Mouse (Mus musculus): Measurements from ENCODE around the gene Chtop.
A peak's percentile ranks its signal among the peaks of the same experiment; 100 is the strongest.

The Chtop gene

DNA sequence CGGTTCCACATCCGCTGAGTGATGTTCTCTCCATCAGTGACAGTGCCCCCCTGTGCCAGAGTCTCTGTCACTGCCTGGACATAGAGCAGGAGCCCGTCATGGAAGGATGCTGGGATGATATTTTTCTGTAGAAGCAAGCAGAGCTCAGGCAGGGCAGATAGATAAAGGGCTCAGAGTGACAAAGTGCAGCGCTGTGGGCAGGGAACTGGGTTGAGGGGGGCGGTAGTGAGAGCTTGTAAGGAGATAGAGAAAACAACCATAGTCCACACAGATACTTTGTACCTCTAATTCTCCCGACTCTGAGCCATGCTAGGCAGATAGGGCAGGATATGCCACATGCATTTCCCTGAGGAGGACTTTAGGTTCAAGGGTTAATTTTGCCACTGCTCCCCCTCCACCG lies 46.7 kb downstream of the Chtop start:
- DNase-seq = no peak

DNA sequence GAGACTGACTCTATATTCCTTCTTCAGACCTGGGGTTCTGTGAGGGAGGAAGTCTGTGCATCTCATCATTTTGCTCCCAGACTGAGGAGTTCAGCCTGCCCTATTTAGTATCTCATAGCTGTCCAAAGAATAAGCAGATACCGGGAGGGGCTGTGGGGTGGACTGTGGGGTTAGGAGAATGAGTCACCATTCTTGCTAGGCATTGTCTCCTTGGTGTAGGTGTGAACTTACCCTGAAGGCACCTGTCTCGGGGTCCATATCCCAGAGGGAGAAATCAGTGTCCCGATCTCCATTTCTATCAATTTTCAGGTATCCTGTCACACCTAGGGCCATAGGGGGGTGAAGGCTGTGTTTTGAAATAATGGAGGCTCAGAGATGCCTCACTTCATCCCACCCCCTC lies 47.4 kb downstream of the Chtop start:
- no peak for DNase-seq

DNA sequence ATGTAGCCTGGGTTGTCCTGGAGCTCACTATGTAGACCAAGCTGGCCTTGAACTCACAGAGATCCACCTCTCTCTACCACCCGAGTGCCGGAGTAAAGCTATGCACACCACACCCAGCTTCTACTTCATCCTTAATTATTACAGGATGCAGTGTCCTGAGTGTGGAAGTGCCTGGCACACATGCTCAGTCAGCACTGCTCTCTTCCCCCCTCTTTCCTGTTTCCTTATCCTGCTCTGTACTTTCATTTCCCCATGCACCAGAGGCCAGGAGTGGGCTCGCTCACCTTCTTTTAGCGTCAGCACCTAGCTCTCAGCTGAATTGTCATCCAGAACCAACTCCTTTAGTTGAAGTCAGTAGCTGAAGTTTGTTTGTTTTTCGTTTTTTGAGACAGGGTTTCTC lies 49.0 kb downstream of the Chtop start:
- no peak for DNase-seq

DNA sequence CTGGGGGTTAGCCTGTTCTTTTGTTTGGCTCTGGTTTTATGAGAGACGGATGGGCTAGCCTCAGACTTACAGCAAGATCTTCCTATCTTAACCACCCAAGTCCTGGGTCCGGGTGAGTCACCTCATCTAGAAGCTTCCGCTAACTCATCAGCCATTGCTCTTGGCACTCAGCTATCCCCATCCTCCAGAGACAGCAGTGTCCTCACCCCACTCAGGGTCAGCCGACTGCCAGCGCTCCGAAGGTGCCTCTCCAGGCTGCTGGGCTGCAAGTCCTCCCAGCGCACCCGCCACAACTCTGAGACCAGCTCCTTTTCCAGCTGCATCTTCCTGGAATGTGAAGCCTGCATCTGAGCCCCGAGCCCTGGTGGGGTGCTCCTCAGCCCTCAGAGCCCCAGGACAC lies 49.6 kb downstream of the Chtop start:
- DNase-seq = no peak

DNA sequence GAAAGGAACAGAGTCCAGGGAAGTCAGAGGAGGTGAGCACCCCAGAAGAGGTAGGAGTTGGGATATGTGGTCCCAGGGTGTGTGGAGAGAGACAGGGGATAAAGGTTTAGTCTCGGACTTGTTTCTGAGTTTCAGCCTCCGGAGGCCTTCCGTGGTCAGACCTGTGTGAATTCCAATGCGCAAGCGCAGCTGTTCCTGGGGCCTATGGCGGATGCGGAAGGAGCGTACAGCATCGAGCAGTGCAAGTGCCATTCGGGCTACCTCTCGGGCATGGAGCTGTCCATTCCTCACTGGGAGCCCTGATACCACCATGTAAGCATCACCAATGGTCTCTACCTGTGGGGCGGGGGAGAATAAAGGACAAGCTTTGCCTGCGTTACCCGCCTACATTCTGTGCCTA lies 54.4 kb downstream of the Chtop start:
- DNase-seq = no peak

DNA sequence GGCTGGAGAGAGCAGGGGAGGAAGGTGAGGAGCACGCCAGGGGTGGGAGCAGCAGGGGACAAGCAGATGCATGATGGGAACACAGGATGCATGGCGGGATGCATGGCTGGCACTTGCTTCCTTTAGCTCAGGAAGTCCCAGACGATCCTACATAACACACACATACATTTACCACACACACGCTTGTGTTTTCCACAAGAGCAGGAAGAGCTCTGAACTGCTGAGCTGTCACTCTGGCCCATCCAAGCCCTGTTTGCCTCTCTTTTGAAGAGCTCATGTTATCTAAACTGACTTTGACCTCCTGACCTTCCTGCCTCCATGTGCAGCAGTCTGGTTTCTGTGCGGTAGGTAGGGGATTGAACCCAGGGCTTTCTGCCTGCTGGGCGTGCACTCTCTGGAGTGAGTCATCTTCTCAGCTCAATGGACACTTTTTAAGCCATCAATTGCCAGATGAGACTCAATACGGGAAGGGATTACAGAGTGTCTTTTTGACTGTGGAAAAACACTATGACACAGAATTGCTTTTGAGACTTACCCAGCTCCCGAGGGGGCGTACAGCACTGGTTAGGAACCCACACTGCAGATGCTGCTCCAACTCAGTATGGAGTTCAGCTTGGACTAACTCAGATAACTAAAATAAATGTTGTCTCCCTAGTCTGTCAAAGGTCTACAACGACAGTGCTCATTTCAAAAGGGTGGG lies 57.8 kb downstream of the Chtop start:
- DNase-seq = peak; percentile 71

DNA sequence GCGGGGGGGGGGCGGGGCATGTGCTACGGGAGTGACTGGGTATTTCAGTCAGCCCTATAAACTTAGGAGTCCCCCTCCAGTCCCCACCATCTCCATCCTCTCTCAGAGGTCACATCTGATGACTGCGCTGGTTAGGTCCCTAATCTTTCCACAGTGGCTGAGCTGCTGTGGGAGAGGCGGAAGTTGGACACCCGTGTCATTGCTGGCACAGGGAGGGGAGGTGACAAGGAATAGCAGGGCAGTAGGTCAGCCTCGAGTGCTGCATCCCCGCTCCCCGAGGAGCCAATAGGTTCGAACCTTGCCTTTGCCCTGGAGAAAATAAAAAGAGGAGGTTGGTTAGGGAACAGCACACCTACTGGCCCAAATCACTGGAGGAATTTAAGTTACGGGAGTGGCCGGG lies 58.4 kb downstream of the Chtop start:
- no peak for DNase-seq

Data from right cerebral cortex, adult 18-20 months (tissue).